Mouse (Mus musculus): ENCODE results near the gene Aph1c. TPM values are rescaled to one million over a fixed set of nuclear protein-coding genes. Genes with fewer than 3 reads are reported as not detected.
A peak's percentile ranks its signal among the peaks of the same experiment; 100 is the strongest.
"Not testable (repeated sequence)": the region's sequence is repeated elsewhere in the genome, so short reads cannot be mapped to it uniquely, and the experiment has no call there.

Gene Aph1c
- polyA plus RNA-seq, 1 experiment from 2014 or later = 4.0 TPM

DNA sequence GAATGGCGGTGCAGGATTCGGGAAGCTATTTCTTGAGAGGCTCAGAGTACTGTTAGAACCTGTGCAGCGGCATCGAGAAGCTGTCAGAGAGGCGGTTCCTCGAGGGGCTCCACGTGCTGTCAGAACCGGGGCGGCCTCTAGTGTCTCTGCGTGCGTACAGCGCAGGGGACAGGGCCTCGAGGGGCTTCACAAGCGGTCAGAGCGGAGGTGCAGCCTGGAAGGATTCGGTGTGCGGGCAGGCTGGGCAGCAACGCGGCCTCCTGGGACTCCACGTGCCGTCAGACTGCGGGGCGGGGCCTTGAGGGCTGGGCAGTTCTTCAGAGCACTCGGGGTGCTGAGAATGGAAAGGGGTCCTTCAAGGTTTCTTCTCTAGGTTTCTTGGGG, 563 bp upstream of the Aph1c start:
- Histone ChIP-seq H3K4me2 (peak overlapping the region; percentile 98), H3K9ac (peak overlapping the region; percentile 53), H3K4me1 (ENCODE audit: insufficient read depth) (peaks cover 5% of the 10 kb centered on the region; the same call in 1 of the 2 replicates), H3K36me3 (ENCODE audit: insufficient read depth) (no peaks in the 10 kb centered on the region), H3K27me3 (ENCODE audit: insufficient read depth, low read length) (no peaks in the 10 kb centered on the region), H3K27ac (ENCODE audit: low read depth) (no peak overlapping the region; the same call in 1 of the 2 replicates), H3K4me3 (ENCODE audit: low read depth, low read length) (peak overlapping the region; percentile 65), H3K9me3 (ENCODE audit: low read depth, low read length) (no peaks in the 10 kb centered on the region)
- WGBS = under 1% methylated on average over 24 of the region's 24 CpGs
- ATAC-seq (ENCODE audit: insufficient read depth) (peak; percentile 79), DNase-seq (no peak)
- TF ChIP-seq CTCF (IDR thresholded peaks at IDR 0.05; ENCODE audit: low read depth) = peak; percentile 32; the same call in 1 of the 2 replicates

- no peak for DNase-seq
- Histone ChIP-seq H3K4me3 (ENCODE audit: low read depth, low read length) (peak overlapping the region; percentile 65), H3K4me1 (ENCODE audit: insufficient read depth) (peaks cover 5% of the 10 kb centered on the region; the same call in 1 of the 2 replicates), H3K36me3 (ENCODE audit: insufficient read depth) (no peaks in the 10 kb centered on the region), H3K9me3 (ENCODE audit: low read depth, low read length) (no peaks in the 10 kb centered on the region), H3K4me2 (peak overlapping the region; percentile 98), H3K9ac (peak overlapping the region; percentile 52), H3K27me3 (ENCODE audit: insufficient read depth, low read length) (no peaks in the 10 kb centered on the region), H3K27ac (ENCODE audit: low read depth) (no peak overlapping the region)
- 19% methylated on average over 7 of the region's 7 CpGs for WGBS
- no peak for ATAC-seq (ENCODE audit: insufficient read depth)
- TF ChIP-seq CTCF (IDR thresholded peaks at IDR 0.05; ENCODE audit: low read depth) = no peak
These were observed 675 bp downstream of the Aph1c start for GRCm38 (mm10) chr9:66833851-66834250.

GRCm38 (mm10) chr9:66832366-66832908, 2.1 kb downstream of the Aph1c start:
- Histone ChIP-seq H3K27ac (ENCODE audit: low read depth) (no peak overlapping the region), H3K4me3 (ENCODE audit: low read depth, low read length) (no peak overlapping the region), H3K36me3 (ENCODE audit: insufficient read depth) (no peaks in the 10 kb centered on the region), H3K9ac (no peak overlapping the region), H3K27me3 (ENCODE audit: insufficient read depth, low read length) (no peaks in the 10 kb centered on the region), H3K9me3 (ENCODE audit: low read depth, low read length) (no peaks in the 10 kb centered on the region), H3K4me1 (ENCODE audit: insufficient read depth) (peaks cover 5% of the 10 kb centered on the region; the same call in 1 of the 2 replicates), H3K4me2 (no peak overlapping the region)
- TF ChIP-seq CTCF (IDR thresholded peaks at IDR 0.05; ENCODE audit: low read depth) = no peak
- ATAC-seq (ENCODE audit: insufficient read depth) = no peak
- WGBS = 41% methylated on average over 4 of the region's 4 CpGs
- DNase-seq = no peak

- 42% methylated on average over 1 of the region's 1 CpGs for WGBS
- no peak for ATAC-seq (ENCODE audit: insufficient read depth)
- peak; percentile 88 for DNase-seq
These were observed 8.5 kb downstream of the Aph1c start for GRCm38 (mm10) chr9:66825990-66826389.

DNA sequence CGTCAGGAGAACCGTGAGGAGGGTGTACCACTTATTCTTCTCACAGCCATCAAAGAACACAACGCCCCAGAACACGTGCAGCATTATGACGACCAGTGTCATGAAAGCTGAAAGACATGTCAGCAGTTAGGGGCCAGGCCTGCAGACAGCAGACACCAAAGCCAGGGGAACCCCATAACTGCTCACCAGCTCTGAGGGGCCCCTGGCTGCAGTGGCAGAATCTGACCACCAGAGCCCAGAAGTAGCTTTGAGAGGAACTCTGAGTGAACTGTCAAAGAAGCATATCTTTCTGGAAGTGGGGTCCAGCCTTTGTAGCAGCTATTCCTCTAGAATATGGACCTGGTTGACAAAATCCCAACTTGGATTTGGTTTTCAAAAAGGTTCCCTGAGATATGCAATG, 12.3 kb downstream of the Aph1c start:
- H3K4me1 ChIP-seq (ENCODE audit: insufficient read depth); H3K36me3 ChIP-seq (ENCODE audit: insufficient read depth); DNase-seq; ATAC-seq (ENCODE audit: insufficient read depth); H3K9me3 ChIP-seq (ENCODE audit: low read depth, low read length); H3K27me3 ChIP-seq (ENCODE audit: insufficient read depth, low read length); H3K4me2 ChIP-seq; H3K27ac ChIP-seq (ENCODE audit: low read depth); H3K9ac ChIP-seq; H3K4me3 ChIP-seq (ENCODE audit: low read depth, low read length): not testable (repeated sequence)
- no CpG with 5 or more reads among the region's 5 CpGs for WGBS
- peak; percentile 22 for TF ChIP-seq CTCF (IDR thresholded peaks at IDR 0.05; ENCODE audit: low read depth)

More at GRCm38 (mm10) chr9:66825990-66826389, 8.5 kb downstream of the Aph1c start:
- H3K4me1 ChIP-seq (ENCODE audit: insufficient read depth) = no peaks in the 10 kb centered on the region
- H3K9ac ChIP-seq = no peak overlapping the region
- H3K36me3 ChIP-seq (ENCODE audit: insufficient read depth) = no peaks in the 10 kb centered on the region
- no peaks in the 10 kb centered on the region for H3K9me3 ChIP-seq (ENCODE audit: low read depth, low read length)
- no peak overlapping the region for H3K4me2 ChIP-seq
- peak; percentile 77 for TF ChIP-seq CTCF (IDR thresholded peaks at IDR 0.05; ENCODE audit: low read depth)
- H3K27me3 ChIP-seq (ENCODE audit: insufficient read depth, low read length) = no peaks in the 10 kb centered on the region
- H3K27ac ChIP-seq (ENCODE audit: low read depth) = no peak overlapping the region
- no peak overlapping the region for H3K4me3 ChIP-seq (ENCODE audit: low read depth, low read length)

GRCm38 (mm10) chr9:66820996-66821395, 13.5 kb downstream of the Aph1c start:
- Histone ChIP-seq H3K36me3 (ENCODE audit: insufficient read depth) (no peaks in the 10 kb centered on the region), H3K27ac (ENCODE audit: low read depth) (no peak overlapping the region), H3K9ac (no peak overlapping the region), H3K9me3 (ENCODE audit: low read depth, low read length) (no peaks in the 10 kb centered on the region), H3K4me2 (no peak overlapping the region), H3K4me1 (ENCODE audit: insufficient read depth) (no peaks in the 10 kb centered on the region), H3K27me3 (ENCODE audit: insufficient read depth, low read length) (no peaks in the 10 kb centered on the region), H3K4me3 (ENCODE audit: low read depth, low read length) (no peak overlapping the region)
- DNase-seq (no peak), ATAC-seq (ENCODE audit: insufficient read depth) (no peak)
- 56% methylated on average over 5 of the region's 5 CpGs for WGBS
- no peak for TF ChIP-seq CTCF (IDR thresholded peaks at IDR 0.05; ENCODE audit: low read depth)

- no peak for DNase-seq
- H3K27me3 ChIP-seq (ENCODE audit: insufficient read depth, low read length) = no peaks in the 10 kb centered on the region
These were observed 21.1 kb downstream of the Aph1c start for GRCm38 (mm10) chr9:66813392-66813791.

DNA sequence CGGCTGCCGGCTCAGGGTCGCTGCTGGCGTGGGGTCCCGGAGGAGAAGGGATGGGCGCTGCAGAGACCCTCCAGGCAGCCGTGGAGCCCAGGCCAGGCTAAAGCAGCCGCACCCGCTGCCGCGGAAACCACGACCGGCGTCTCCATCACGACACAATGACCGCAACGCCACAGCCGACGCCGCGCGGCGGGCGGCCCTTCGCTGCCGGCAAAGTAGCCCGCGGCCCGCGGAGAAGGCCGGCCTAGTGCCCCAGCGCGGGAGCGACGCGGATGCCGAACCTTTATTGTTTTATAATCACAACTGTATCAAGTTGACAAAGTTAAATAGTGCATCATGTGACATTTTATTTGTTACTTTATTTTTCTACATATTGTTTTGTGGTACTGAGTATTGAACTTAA, 28.6 kb downstream of the Aph1c start:
- Histone ChIP-seq H3K4me2 (peak overlapping the region; percentile 44), H3K4me3 (ENCODE audit: low read depth, low read length) (peak overlapping the region; percentile 28), H3K27me3 (ENCODE audit: insufficient read depth, low read length) (peaks cover 15% of the 10 kb centered on the region; the same call in 1 of the 2 replicates)
- H3K9ac ChIP-seq; H3K4me1 ChIP-seq (ENCODE audit: insufficient read depth); ATAC-seq (ENCODE audit: insufficient read depth); H3K27ac ChIP-seq (ENCODE audit: low read depth); H3K9me3 ChIP-seq (ENCODE audit: low read depth, low read length); H3K36me3 ChIP-seq (ENCODE audit: insufficient read depth): not testable (repeated sequence)
- peak; percentile 39 for DNase-seq
- 7% methylated on average over 30 of the region's 37 CpGs for WGBS

More at GRCm38 (mm10) chr9:66813392-66813791, 21.1 kb downstream of the Aph1c start:
- H3K9me3 ChIP-seq (ENCODE audit: low read depth, low read length) = no peaks in the 10 kb centered on the region
- H3K4me1 ChIP-seq (ENCODE audit: insufficient read depth) = no peaks in the 10 kb centered on the region
- no peak overlapping the region for H3K27ac ChIP-seq (ENCODE audit: low read depth)
- WGBS = 30% methylated on average over 2 of the region's 2 CpGs
- no peak overlapping the region for H3K4me3 ChIP-seq (ENCODE audit: low read depth, low read length)
- no peak overlapping the region for H3K4me2 ChIP-seq
- no peaks in the 10 kb centered on the region for H3K36me3 ChIP-seq (ENCODE audit: insufficient read depth)
- TF ChIP-seq CTCF (IDR thresholded peaks at IDR 0.05; ENCODE audit: low read depth) = no peak
- no peak for ATAC-seq (ENCODE audit: insufficient read depth)
- H3K9ac ChIP-seq = no peak overlapping the region
